Mouse (Mus musculus) Muller cell, postnatal 12 days (primary cell): ENCODE measurements at regions not wholly inside any gene's neighbourhood (a gene's known extent, or its start where the extent isn't known, plus 50 kb on each side); places are given as distances from the start of the nearest gene placed in this dataset.

Experiments
- DNase-seq: peaks from one replicate; pipeline ENCODE4 v3.0.0-alpha.2; 2015; ENCODE audit errors: inconsistent ontology term

- no peak for DNase-seq
Observed at GRCm38 (mm10) chr4:105385481-105385880, 228.3 kb downstream of the Plpp3 start.

GRCm38 (mm10) chr4:105390378-105390777, 233.2 kb downstream of the Plpp3 start:
- peak; percentile 30 for DNase-seq

GRCm38 (mm10) chr4:105394366-105394765, 237.2 kb downstream of the Plpp3 start:
- DNase-seq, result no peak

- no peak for DNase-seq
Observed at GRCm38 (mm10) chr4:105397451-105397850, 240.3 kb downstream of the Plpp3 start.

GRCm38 (mm10) chr4:105402021-105402420, 244.9 kb downstream of the Plpp3 start:
- no peak for DNase-seq

- DNase-seq, result peak; percentile 83
Observed at GRCm38 (mm10) chr4:105403169-105403568, 246.0 kb downstream of the Plpp3 start.

- DNase-seq, result no peak
Observed at GRCm38 (mm10) chr4:105403686-105404085, 246.5 kb downstream of the Plpp3 start.

- DNase-seq, result no peak
Observed at GRCm38 (mm10) chr4:105405728-105406127, 248.6 kb downstream of the Plpp3 start.

- no peak for DNase-seq
Observed at GRCm38 (mm10) chr4:105406786-105407464, 249.8 kb downstream of the Plpp3 start.

GRCm38 (mm10) chr4:105408896-105409295, 251.7 kb downstream of the Plpp3 start:
- no peak for DNase-seq

GRCm38 (mm10) chr4:105417166-105417565, 260.0 kb downstream of the Plpp3 start:
- DNase-seq, result no peak

- no peak for DNase-seq
Observed at GRCm38 (mm10) chr4:105422466-105422865, 265.3 kb downstream of the Plpp3 start.

GRCm38 (mm10) chr4:105423727-105424201, 266.6 kb downstream of the Plpp3 start:
- DNase-seq, result no peak

- no peak for DNase-seq
Observed at GRCm38 (mm10) chr4:105425086-105425485, 267.9 kb downstream of the Plpp3 start.

GRCm38 (mm10) chr4:105427581-105427980, 270.4 kb downstream of the Plpp3 start:
- no peak for DNase-seq

- DNase-seq, result no peak
Observed at GRCm38 (mm10) chr4:105429381-105430100, 272.4 kb downstream of the Plpp3 start.

- no peak for DNase-seq
Observed at GRCm38 (mm10) chr4:105432461-105432860, 275.3 kb downstream of the Plpp3 start.

- no peak for DNase-seq
Observed at GRCm38 (mm10) chr4:105437141-105437540, 280.0 kb downstream of the Plpp3 start.

- peak; percentile 41 for DNase-seq
Observed at GRCm38 (mm10) chr4:105449046-105449860, 292.1 kb downstream of the Plpp3 start.

GRCm38 (mm10) chr4:105450881-105451280, 293.7 kb downstream of the Plpp3 start:
- no peak for DNase-seq

- no peak for DNase-seq
Observed at GRCm38 (mm10) chr4:105451871-105452270, 294.7 kb downstream of the Plpp3 start.

GRCm38 (mm10) chr4:105456955-105457621, 299.9 kb downstream of the Plpp3 start:
- peak; percentile 96 for DNase-seq
